Mouse (Mus musculus): ENCODE data around the gene Gm11172. TPM values are rescaled to one million over a fixed set of nuclear protein-coding genes. Genes with fewer than 3 reads are reported as not detected.

Gene Gm11172
- polyA plus RNA-seq, 1 experiment, result not detected

DNA sequence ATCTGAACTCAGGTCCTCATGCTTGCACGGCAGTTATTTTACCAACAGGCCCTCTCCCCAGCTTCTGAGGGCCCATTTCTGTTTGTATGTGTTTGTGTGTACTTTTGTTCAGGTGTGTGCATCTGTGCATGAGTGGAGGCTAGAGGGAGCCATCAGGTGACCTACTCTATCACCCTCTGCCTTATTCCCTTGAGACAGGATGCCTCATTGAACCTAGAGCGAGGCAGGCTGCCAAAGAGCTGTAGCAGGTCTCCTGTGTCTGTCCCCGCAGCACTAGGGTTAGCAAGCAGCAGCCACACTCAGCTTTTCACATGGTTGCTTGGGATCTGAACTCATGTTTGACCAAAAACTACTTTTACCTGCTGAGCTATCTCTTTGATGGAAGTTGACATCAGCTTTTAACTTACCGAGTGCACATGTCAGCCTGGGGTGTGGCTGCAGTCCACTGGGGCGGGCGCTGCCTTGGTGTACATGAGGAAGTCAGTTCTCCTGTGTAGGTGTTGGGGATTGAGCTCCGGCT is 47.1 kb downstream of the Gm11172 start:
- no peak for DNase-seq (ENCODE audit: low read depth, low spot score)
- 56% methylated on average over 7 of the region's 7 CpGs for WGBS

DNA sequence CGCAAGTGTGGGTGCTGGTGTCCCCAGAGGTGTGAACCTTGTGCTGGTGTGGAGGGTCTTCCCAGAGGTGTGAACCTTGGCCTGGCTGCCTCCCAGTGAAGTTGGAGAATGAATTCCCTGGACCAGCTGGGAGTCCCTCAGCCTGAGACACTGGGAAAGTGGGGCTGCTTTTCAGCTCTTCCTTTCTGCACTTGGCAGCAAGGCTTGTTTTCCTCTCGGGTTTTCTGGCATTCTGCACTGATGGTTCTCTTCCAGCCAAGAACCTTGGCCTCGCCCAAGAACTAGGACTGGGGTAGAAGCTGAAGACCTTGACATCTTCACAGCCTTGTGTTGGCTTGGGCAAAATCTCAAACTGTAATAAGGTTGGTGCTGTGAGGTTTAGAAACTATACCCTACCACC is 48.7 kb downstream of the Gm11172 start:
- 65% methylated on average over 3 of the region's 3 CpGs for WGBS
- DNase-seq (ENCODE audit: low read depth, low spot score), result no peak

Other genes with a start within 250 kb of the Gm11172 start
- gene Socs1, start 27.4 kb upstream of the Gm11172 start, polyA plus RNA-seq (2012; rRNA removed), result 6.1 and 10.7 TPM in 2 replicates
- 0.37 TPM in 1 of 2 replicates, not detected in the other for gene Tnp2, start 24.3 kb upstream of the Gm11172 start, polyA plus RNA-seq (2012; rRNA removed)
- not detected in 2 replicates for gene Prm3, start 22.0 kb upstream of the Gm11172 start, polyA plus RNA-seq (2012; rRNA removed)
- gene Prm2, start 16.8 kb upstream of the Gm11172 start, polyA plus RNA-seq (2012; rRNA removed), result 0.26 TPM in 1 of 2 replicates, not detected in the other
- 0.50 TPM in 1 of 2 replicates, not detected in the other for gene Prm1, start 7.1 kb upstream of the Gm11172 start, polyA plus RNA-seq (2012; rRNA removed)
- 2.2 and 2.6 TPM in 2 replicates for gene Rmi2, start 22.1 kb downstream of the Gm11172 start, polyA plus RNA-seq (2012; rRNA removed)
- 7.7 and 8.7 TPM in 2 replicates for gene Snn, start 248.0 kb downstream of the Gm11172 start, polyA plus RNA-seq (2012; rRNA removed)